Mouse (Mus musculus): Measurements from ENCODE around the gene Hist2h2aa2.

DNA sequence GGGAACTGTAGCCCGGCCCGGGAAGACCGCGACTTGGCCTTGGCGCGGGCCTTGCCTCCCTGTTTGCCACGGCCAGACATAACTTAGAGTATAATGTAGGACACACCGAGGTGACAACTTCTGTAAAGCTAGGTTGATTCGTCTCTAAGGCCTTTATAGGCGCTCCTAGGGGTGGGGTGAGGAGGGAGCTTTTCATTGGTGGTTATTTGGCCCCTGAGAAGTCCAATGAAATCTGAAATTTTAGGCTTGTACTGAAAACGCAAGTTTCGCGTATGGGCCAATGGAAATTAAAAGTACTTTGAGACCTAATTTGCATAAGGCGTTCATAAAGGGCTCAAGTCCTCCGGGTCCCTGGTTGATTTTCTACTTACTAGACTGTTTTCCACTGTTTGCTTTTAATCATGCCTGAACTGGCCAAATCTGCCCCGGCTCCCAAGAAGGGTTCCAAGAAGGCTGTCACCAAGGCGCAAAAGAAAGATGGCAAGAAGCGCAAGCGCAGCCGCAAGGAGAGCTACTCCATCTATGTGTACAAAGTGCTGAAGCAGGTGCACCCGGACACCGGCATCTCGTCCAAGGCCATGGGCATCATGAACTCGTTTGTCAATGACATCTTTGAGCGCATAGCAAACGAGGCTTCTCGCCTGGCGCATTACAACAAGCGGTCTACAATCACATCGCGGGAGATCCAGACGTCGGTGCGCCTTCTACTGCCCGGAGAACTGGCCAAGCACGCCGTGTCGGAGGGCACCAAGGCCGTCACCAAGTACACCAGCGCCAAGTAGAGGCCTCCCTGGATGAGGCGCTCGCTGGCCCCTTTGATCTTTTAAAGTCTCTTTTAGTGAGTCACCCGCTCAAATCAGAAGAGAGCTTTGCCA, 19.1 kb downstream of the Hist2h2aa2 start, which contains the start of the genes Hist2h2ac and Hist2h2be:
- TF ChIP-seq CTCF (conservative IDR thresholded peaks at IDR 0.05; ENCODE audit: insufficient read depth, insufficient read length, low read depth, low read length) (no peak), POLR2A (IDR thresholded peaks at IDR 0.05; ENCODE audit: low read depth, low read length) (peak; percentile 86)

Measured in kidney, adult 2 months (tissue).